Mouse (Mus musculus) intestine, postnatal 0 days (tissue): Measurements from ENCODE around the gene Psenen. TPM values are rescaled to one million over a fixed set of nuclear protein-coding genes. Genes with fewer than 3 reads are reported as not detected.

ENCODE experiments used
- ATAC-seq: fragments of 200-750 bp; cut with Nextera tagmentation; 2 replicates; pipeline ENCODE4 v1.8.0; 2017; ENCODE audit warnings: mild to moderate bottlenecking, moderate TSS enrichment, moderate library complexity
- H3K27ac ChIP-seq: fragments of 300-500 bp; sonication (generic); 2 replicates; pipeline ENCODE4 v1.5.1; 2014; ENCODE audit warnings: mild to moderate bottlenecking, low read depth, low read length, moderate library complexity
- H3K27me3 ChIP-seq: fragments of 300-500 bp; sonication (generic); replicated peaks from 2 replicates; pipeline ENCODE4 v1.6.1; 2014; ENCODE audit warnings: low read length, mixed read lengths; ENCODE audit not compliant: control insufficient read depth, insufficient read depth
- H3K36me3 ChIP-seq: fragments of 300-500 bp; sonication (generic); 2 replicates; pipeline ENCODE4 v1.6.1; 2014; ENCODE audit warnings: mild to moderate bottlenecking, moderate library complexity; ENCODE audit not compliant: control insufficient read depth, insufficient read depth
- H3K4me1 ChIP-seq: fragments of 300-500 bp; sonication (generic); replicated peaks from 2 replicates; pipeline ENCODE4 v1.6.1; 2014; ENCODE audit warnings: antibody characterized with exemption, low read length, mixed read lengths; ENCODE audit not compliant: control insufficient read depth, insufficient read depth
- H3K4me2 ChIP-seq: fragments of 300-500 bp; sonication (generic); replicated peaks from 2 replicates; pipeline ENCODE4 v1.6.1; 2014; ENCODE audit warnings: low read depth, mild to moderate bottlenecking, moderate library complexity
- H3K4me3 ChIP-seq: fragments of 300-500 bp; sonication (generic); 2 replicates; pipeline ENCODE4 v1.5.1; 2014; ENCODE audit warnings: low read depth, low read length
- H3K9ac ChIP-seq: fragments of 300-500 bp; sonication (generic); 2 replicates; pipeline ENCODE4 v1.6.1; 2014; ENCODE audit warnings: mild to moderate bottlenecking, low read depth, low read length
- H3K9me3 ChIP-seq: fragments of 300-500 bp; sonication (generic); 2 replicates; pipeline ENCODE4 v1.6.1; 2016; ENCODE audit warnings: mixed run types; ENCODE audit not compliant: control insufficient read depth
- CTCF ChIP-seq: sonication (generic); IDR thresholded peaks from 2 replicates; pipeline ENCODE4 v1.5.1; 2016; ENCODE audit warnings: low read depth, mild to moderate bottlenecking, control low read depth, antibody characterized with exemption, moderate library complexity
- whole genome bisulfite sequencing: fragments of 180-500 bp; shearing (Covaris S2); extraction: QIAGEN DNeasy Blood & Tissue Kit; methylation state at CpG from one replicate; pipeline ENCODE4 v1.1.7; 2014; 5-methylcytosine and 5-hydroxymethylcytosine counted together
- polyA plus RNA-seq: library from polyadenylated mRNA; unstranded; fragments of >200 nt; fragmentation: Nextera tagmentation; extraction: Ambion mirVana; gene quantifications from 2 replicates; pipeline ENCODE4 v1.2.1, GENCODE M21; 2015

Psenen gene
- polyA plus RNA-seq, 1 experiment from 2014 or later = 247 TPM

DNA sequence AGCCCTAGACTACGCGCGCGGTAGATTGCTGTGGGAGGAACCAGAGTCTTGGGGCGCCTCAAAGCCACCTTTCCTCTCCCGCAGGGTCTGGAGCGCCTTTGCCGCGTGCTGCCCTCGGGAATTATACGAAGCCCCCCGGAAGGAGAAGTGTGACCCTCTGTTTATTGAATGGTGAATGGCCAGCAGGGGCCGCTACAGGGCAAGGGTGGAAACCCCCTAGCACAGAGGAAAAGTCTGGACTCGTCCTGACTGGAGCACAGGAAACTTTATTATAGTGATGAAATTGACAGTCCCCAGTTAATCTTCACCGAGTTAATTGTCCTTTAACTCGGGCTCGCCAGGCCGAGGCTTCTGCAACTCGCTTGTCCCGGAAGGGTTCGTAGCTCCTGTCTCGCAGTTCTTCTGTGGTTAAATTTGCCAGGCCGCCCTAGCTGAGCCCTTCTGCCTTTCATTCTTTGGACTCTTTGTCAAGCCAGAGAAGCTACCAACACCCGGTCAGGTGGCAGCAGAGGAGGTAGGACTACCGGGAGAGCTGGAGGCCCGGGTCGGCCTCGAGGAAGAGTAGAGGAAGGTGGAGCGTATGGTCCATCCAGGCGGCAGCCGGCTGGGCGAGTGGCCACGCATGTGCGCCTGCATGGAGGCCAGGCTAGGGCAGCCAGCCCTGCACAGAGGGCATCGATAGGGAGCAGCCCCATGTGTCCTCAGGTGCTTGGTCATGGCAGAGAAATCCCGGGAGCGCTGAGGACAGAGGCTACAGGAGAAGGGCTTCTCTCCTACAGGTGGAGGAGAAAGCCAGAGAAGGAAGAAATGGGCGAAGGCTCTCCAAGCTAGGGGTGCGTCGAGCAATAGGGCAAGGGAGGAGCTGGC, 26.2 kb upstream of the Psenen start:
- 13% methylated on average over 40 of the region's 40 CpGs for WGBS
- Histone ChIP-seq H3K4me3 (peak overlapping the region; percentile 81), H3K27me3 (no peaks in the 10 kb centered on the region), H3K4me2 (peak overlapping the region; percentile 67), H3K9ac (peak overlapping the region; percentile 13), H3K9me3 (no peaks in the 10 kb centered on the region), H3K36me3 (peaks cover 21% of the 10 kb centered on the region), H3K27ac (peak overlapping the region; percentile 87), H3K4me1 (no peaks in the 10 kb centered on the region)
- TF ChIP-seq CTCF = peak; percentile 98
- ATAC-seq = peak; percentile 65

DNA sequence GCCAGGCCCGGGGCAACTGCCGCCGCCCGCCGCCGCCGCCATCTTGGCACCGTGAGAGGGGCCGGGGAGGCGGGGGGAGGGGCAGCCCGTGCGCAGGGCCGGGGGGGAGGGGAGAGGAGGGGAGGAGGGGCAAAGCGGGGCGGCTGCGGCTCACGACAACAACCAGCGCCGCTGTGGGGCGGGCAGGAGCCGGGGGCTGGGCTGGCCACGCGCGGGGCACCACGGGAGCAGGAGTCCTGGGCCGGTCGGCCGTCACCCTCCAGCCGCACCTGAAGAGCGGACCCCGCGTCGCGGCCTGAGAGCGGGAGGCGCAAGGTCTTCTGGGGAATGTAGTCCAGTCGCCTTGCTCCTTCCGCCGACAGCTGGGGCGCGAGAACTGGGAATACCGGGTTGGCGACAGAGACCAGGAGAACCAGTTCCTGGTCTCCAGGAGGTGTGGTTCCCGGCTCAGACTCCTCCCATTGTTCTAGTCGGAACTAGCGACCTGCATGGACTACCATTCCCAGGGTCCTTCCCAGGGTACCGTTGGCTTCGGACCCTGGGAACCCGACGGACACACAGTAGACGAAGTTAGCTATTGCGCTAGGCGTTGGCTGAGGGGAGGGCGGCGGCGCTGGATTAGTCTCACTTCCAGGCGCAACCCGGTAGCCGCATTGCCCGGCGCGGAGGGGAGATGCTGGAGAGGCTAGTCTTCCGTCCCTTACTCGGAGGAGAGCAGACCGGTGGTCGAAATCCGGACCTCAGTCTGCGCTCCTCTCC, 25.4 kb upstream of the Psenen start, which contains the start of gene Kmt2b:
Kmt2b (minus strand) TSS at position 51 of the 759 bp plus-strand sequence.
- peak; percentile 94 for ATAC-seq
- WGBS = under 1% methylated on average over 49 of the region's 68 CpGs

DNA sequence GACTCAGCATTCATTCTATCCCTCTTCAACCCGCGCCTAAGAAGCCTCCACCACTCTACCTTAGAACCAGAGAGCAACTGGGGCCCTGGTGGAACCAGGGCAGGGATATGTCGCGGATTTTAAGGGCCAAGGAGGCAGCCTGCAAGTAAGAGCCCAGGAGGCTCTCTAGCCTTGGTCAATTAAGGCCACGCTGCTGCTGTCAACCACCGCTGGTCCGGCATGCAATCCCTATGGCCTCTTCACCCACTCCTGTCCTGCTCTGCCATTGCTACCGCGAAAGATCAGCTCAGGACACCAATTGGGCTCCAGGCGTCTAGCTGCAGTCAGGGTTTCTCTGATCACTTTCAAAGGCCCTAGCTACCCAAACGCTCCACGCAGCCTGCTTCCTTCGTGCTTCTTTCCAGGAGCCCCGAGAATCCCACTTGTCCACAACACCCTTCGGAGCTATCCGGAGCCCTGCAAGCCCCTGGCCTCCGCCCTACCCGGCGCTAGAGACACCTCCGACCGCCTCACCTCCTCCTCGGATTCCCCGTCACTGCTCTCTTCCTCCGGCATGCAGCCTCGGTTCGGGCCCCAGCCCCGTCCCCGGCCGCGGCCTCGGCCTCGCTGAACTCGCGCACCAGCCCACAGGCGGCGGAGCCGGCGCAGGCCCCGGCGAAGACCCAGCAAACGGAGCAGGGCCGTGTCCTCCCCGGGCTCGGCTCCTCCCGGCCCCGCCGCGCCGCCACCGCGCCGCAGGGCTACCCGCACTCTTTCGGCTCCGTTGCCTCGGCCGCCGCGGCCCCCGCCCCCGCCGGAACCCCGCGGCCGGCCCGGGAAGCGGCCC, 24.6 kb upstream of the Psenen start:
- H3K27ac ChIP-seq = peak overlapping the region; percentile 87
- H3K9ac ChIP-seq = peak overlapping the region; percentile 92
- H3K9me3 ChIP-seq = no peaks in the 10 kb centered on the region
- H3K4me2 ChIP-seq = peak overlapping the region; percentile 67
- under 1% methylated on average over 66 of the region's 67 CpGs for WGBS
- peaks cover 36% of the 10 kb centered on the region for H3K36me3 ChIP-seq
- H3K27me3 ChIP-seq = no peaks in the 10 kb centered on the region
- no peaks in the 10 kb centered on the region for H3K4me1 ChIP-seq
- H3K4me3 ChIP-seq = peak overlapping the region; percentile 81
- ATAC-seq = peak; percentile 8; the same call in 1 of the 2 replicates
- no peak for TF ChIP-seq CTCF

More for the DNA sequence above, 25.4 kb upstream of the Psenen start, which contains the start of gene Kmt2b:
- H3K36me3 ChIP-seq = peaks cover 29% of the 10 kb centered on the region
- peak within 1 kb of the TSS; percentile 67 for H3K4me2 ChIP-seq
- TF ChIP-seq CTCF = 0 out of 2 replicates have a peak, but pooled peaks have one; percentile 13
- no peaks in the 10 kb centered on the region for H3K9me3 ChIP-seq
- H3K27ac ChIP-seq = peak within 1 kb of the TSS; percentile 87
- H3K4me1 ChIP-seq = no peaks in the 10 kb centered on the region
- peak within 1 kb of the TSS; percentile 92 for H3K9ac ChIP-seq
- H3K4me3 ChIP-seq = peak within 1 kb of the TSS; percentile 81
- no peaks in the 10 kb centered on the region for H3K27me3 ChIP-seq

DNA sequence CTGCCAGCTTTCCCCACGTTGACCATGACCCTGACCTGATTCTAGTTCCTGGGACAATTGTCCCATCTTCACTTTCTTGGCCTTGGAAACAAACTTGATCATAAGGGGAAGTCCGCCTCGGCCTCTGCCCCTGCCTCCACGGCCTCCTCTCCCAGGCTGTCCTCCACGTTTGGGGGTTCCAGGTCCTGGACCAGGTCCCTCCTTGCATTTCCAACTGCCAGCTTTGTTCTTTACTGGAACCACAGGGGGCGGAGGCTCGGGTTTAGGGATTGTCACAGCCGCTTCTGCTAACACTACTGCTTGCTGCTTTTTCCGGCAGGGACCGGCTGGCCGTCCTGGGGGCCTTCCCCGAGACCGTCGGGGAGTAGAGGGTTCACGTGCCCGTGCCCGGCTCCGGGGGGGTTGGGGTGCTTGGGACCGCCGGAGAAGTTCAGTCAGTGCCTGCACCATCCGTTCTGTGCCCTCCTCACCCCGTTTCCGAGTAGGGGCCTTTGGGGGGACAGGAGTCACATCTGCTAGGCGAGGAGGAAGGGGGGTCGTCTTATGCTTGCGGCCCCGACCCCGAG, 23.1 kb upstream of the Psenen start:
- Histone ChIP-seq H3K4me3 (no peak overlapping the region), H3K4me1 (no peaks in the 10 kb centered on the region), H3K9me3 (no peaks in the 10 kb centered on the region), H3K9ac (no peak overlapping the region), H3K27ac (no peak overlapping the region), H3K36me3 (peaks cover 51% of the 10 kb centered on the region), H3K27me3 (no peaks in the 10 kb centered on the region), H3K4me2 (no peak overlapping the region)
- no peak for ATAC-seq
- no peak for TF ChIP-seq CTCF
- WGBS = 90% methylated on average over 28 of the region's 28 CpGs

DNA sequence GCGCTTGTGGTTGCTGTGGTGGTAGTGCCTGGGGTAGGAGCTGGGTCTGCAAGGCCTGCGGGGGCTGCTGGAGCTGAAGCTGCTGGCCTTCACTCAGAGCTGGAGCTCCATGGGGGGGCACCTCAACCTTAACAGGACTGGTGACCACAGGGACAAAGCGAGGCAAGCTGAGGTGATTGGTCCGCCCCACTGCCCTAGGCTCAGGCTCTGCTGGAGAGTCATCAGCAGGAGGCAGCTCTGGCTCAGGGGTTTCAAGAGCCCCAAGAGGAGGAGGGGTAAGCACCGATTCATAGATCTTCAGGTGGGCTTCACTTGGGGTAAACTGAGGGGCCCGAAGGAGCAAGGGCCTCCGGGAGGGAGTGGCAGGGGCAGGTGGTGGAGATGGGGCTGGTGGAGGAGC, 21.7 kb upstream of the Psenen start:
- Histone ChIP-seq H3K9me3 (no peaks in the 10 kb centered on the region), H3K4me1 (no peaks in the 10 kb centered on the region), H3K36me3 (peaks cover 65% of the 10 kb centered on the region), H3K27me3 (no peaks in the 10 kb centered on the region), H3K27ac (no peak overlapping the region), H3K4me3 (no peak overlapping the region), H3K4me2 (no peak overlapping the region), H3K9ac (no peak overlapping the region)
- 98% methylated on average over 7 of the region's 7 CpGs for WGBS
- TF ChIP-seq CTCF = no peak
- no peak for ATAC-seq
